Mouse (Mus musculus) CD4-positive, CD25-positive, alpha-beta regulatory T cell, adult 4 months (primary cell): ENCODE data around the gene Fbxl17. TPM values are rescaled to one million over a fixed set of nuclear protein-coding genes. Genes with fewer than 3 reads are reported as not detected.

Experiments
- ATAC-seq: one replicate; pipeline ENCODE4 v1.8.0; 2017
- polyA plus RNA-seq, 2 experiments: library from polyadenylated mRNA; unstranded; fragments of 100-300 nt; shearing (Covaris generic); gene quantifications; one replicate each; pipeline ENCODE4 v1.2.1; 2017

Fbxl17 gene
- polyA plus RNA-seq, 2 experiments from 2014 or later = 5.0 to 11.7 TPM

DNA sequence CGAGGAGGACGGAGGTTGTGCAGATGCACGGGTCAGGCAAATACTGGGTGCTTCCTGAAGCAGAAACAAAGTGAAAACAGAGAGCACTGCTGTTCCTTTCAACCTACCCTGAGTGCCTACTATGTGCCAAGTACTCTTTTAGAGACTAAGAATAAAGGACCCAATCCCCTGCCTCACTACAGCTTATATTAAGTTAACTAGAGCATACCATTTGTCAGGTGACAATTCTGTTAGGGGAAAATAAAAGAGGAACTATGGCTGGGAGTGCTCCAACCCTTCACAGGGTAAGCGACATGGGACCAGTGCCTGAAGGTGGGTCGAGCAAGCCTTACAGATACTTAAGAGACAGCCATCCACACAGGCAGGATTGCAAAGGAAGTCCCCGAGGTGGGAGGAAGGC is 407.0 kb downstream of the Fbxl17 start:
- ATAC-seq = no peak

DNA sequence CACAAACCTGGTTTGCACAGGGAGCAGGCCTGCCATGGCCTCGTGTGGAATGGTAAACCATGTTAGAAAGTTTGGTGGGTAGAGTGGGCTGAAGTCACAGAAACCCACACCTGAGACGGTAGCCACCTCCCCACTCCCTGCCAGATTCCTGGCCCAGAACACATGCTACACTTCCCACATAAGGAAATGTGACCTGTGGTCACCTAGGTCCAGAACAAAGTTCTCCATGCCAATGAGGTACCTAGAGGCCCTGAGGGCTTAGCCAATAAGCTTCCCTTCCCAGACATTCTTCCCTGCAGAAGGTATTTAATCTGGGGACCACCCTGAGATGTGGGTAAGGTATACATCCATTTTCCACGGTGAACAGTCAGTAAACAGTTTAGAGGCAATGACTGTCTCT is 409.7 kb downstream of the Fbxl17 start:
- ATAC-seq = no peak

DNA sequence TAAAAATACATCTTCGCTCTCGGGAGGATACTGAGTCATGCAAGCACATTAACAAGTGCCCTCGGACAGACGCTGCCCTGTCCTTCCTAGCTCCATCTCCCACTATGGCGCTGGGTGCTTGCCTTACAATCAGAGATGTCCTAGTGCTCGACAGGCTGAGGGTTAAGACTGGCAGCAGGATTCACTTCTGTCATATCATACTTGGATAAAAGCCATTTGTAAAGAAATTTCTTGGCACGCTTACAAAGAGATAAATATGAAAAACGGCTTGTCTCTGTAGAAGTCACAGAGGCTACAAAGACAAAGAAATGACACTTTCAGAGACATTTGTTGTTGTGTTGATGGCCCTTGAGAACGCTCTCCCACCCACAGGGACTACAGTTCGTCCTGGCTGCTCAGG is 412.6 kb downstream of the Fbxl17 start:
- no peak for ATAC-seq

DNA sequence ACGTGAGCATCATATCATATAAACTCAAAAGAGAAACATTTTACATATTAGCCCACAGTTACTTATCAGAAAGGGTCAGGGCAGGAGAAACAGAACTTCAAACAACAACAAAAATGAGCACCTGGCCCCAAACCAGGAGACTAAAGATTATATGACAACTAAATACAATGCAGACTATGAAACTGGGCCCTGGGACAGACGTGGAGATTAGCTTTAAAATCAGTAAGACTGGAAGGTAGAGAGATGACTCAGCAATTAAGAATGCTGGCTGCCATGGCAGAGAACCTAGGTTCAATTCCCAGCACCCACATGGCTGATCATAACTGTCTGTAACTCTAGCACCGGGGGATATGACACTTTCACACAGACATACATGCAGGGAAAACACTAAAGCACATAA is 413.3 kb downstream of the Fbxl17 start:
- ATAC-seq = no peak

DNA sequence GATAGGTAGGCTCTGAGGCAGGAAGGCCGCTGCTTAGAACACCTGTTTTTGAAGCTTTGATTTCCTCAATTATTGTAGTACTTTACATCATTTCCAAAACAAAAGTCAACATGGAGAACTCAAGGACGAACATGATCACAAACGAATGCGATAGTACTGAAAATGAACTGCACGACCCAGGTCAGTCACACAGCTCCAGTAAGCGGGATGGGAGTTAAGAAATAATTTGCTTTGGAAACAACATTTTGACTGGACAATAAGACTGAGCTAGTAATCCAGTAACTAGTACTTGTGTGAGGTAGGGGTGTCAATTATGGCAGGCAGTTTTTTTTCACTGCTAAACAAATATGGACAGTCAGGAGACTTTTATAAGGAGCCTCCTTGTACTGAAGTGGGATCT is 414.6 kb downstream of the Fbxl17 start:
- no peak for ATAC-seq

DNA sequence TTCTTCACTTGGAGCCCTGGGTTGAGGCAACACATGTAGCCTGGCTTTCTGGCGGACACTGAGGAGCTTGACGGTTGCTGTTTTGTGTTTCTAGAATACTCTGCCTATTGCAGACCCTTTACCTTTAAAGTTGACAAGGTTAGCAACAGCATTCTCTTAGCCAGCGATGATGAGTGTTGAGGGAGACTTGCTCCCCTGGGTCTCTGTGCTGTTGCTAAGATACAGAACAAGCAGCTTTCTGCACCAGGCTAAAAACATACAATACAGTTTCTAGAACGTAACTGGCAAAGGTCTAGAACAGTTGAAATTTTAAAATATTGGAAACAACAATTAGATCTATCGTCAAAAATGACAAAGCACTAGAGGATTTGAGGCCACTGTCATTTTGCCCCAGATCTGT is 420.7 kb downstream of the Fbxl17 start:
- ATAC-seq = no peak

DNA sequence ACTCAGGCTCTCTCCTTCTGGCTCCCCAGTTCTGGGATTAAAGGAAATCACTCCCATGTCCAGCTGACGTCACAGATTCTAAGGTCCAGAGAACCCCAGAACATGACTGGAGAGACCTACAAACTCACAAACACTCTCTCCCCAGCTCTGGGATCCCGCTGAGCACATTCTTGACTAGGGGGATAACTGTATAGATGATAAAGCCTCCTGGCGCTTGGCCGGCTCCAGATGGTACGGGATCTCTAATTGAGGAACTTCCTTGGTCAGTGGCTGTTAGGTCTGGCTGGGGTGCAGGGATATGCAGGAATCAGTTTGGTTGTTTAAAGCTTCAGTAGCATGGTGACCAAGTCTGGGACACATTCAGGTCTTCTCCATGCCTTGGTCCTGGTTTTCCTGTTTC is 422.3 kb downstream of the Fbxl17 start:
- no peak for ATAC-seq

DNA sequence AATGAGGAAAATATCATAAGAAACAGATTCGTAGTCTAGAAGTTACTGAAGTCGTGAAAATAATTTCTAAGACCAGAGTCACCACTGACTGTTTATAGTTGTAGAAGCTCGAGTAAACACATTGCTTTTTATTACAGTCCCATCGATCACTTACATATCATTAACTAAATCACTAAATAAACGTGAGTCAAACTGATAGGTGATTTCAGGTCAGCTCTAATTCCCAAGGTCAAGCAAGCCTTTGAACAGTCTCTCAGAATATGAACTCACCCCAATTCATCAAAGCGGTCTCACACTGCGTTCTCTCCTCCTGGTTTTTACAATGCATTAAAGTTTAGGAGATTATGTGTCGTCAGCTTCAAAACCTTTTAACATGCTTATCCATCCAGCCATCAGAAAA is 423.2 kb downstream of the Fbxl17 start:
- no peak for ATAC-seq

DNA sequence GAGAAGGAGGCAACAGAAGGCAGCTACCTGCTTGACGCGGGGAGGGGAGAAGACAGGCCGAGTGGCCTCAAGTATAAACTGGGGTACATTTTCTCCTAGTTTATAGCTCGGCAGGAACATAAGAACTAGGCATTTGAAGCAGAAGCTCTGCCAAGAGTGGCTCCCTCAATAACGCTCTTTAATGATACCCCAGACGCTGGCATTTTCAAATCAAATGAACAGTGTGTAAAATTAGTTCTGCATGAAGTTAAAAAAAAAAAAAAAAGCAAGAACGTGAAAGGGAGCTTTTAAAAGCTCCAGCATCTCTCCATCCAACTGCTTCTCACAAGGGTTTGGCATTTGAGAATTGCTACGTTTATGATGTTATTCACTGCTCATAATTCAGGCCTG is 423.8 kb downstream of the Fbxl17 start:
- ATAC-seq = no peak

DNA sequence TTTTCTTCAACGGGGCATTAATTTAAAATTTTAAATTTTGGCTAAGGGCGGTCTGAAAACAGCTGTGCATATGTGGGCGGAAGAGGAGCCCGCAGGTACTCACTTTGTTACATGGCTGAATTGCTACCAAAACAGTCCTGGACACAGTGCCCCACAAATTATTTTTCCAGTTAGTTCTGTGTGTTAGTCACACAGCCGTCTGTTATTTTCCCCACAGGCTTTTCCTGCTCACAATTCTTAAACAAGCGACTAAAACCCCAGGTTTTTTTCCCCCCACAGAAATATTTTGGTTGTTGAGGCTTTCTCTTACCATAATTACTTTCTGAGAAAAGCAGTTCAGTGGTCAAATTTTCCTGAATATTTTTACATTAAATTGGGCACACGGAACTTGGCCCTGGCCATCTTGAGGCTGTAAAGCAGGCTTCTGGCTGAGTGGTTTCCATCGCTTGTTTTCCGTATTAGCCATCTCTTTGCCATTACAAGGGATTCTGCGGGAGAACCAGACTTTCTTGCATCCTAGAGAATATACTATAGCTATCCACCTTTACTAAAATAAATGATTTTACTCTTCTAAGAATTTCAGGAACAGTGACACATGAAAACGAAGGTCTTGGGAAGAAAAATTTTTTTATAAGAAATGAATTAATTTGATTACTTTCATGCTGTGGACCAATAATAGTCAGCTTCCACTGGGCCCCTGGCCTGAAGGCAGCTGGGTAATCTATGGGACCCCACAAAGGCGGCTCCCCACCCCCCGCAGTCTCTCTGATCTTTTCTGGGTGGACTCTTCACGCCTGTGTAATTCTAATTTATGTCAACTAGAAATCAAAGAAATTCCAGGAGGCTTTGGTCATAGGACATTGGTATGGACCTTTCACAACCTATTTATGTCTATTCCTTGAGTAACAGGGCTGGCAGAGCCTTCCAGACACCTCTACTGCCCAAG is 424.5 kb downstream of the Fbxl17 start:
- no peak for ATAC-seq

DNA sequence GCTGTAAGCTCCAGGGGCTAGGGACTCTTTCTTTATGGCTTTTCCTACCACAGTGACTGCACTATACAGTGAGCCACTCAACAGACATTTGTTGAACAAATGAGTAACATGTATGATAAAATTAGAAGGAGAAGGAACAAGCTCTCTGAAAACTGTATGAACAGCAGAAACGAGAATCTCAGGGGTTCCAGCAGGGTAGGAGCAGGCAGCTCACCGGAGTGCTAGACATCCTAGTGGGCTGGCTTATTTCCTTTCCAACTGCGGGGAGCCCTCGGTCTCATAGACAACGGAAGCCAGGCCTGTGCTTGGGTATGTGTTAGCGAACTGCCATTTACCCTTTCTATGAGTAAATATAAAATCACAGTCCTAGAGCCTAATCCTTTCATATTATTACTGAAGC is 426.5 kb downstream of the Fbxl17 start:
- no peak for ATAC-seq

DNA sequence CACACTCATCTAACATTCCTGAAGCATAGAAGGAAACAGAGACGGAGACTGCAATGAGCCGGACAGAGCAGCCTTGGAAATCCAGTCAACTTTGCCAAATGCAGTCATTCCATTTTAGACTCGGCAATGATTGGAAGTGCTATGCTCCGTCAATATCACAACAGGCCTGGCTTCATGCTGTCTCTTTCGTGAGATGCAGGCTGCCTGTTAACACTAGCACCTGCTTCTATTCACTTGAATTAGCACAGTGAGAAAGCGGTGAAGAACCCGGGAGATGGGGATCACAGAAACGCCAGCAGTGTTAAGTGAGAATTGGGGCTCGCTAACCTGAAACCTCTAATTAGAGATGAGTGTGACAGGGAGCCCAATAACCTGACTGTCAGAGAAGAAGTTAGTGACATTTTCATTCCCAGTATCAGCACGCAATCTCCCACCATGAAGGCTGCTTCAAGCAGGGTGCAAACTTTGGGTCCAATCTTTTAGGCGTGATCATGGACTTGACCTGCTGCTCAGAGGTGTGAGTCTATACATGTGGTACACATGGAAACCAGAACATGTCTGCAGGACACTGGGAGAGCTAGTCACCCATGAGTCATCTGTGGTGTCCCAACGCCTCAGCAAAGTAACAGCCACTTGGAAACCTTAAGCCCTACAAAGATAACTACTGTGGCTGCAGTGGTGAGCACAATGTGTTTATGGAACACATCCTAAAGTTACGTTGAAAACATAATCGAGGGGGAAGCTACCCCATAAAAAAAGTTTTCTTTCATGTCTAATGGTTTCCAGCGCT is 428.5 kb downstream of the Fbxl17 start:
- ATAC-seq = no peak

DNA sequence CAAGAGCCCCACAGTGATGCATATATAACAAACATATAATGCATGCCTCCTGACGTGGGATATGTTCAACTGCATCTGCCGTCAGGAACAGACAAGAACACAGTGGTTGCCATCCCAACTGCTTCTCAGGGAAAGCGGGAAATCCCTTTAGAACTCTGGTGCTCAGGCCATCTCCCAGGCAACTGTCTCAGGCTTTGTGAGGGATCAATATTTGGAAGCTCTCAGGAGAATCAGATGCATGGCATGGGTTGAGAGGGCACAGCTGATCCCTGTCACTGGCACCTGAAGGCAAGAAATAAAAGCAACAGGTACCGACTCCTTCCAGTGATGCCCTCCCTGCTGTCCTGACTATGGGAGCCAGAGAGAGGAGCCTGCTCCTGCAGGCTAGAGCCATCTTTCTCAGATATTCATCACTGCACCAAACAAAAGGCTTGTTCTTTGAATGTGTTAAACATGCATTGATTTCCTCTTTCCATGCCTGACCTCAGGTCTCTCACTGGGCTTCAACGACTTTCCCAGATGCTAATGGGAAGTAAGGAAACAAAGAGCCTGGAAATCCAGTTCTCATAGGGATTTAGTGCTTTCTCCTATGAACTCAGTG is 429.6 kb downstream of the Fbxl17 start:
- ATAC-seq = no peak

DNA sequence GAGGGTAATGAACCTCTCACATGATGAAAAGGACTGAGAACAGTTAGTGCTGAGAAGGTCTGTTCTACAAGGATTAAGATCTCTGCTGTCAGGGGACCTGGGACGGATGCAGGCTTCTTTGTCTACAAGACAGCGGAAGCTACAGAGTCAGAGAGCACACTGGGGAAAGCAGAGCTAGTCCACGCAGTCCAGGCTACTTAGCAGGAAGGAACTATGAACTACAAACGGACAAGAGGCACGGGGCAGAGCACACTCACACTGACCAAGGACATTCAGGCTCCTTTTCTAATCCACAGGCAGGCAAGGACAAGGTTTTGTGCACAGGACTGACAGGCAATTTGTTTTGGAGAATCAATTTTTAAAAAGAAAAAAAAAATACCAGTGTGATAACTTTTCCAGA is 437.0 kb downstream of the Fbxl17 start:
- ATAC-seq = no peak

DNA sequence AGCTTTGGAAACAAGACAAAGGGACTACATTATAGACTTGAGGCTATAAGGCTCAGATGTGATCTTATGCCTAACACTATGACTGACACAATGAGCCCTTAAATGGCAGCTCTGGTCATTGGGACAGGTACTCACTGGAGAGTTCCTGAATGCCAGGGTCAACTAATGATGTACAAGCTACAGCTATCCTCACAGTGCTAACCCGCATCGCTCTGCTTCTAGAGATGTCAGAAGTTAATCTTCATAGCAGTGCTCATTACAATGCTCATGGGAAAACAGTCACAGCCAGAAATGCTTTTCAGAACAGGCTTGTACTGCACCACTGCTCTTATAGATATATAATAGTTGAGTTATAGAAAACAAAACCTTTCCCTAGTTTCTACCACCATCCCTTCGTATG is 438.0 kb downstream of the Fbxl17 start:
- no peak for ATAC-seq

DNA sequence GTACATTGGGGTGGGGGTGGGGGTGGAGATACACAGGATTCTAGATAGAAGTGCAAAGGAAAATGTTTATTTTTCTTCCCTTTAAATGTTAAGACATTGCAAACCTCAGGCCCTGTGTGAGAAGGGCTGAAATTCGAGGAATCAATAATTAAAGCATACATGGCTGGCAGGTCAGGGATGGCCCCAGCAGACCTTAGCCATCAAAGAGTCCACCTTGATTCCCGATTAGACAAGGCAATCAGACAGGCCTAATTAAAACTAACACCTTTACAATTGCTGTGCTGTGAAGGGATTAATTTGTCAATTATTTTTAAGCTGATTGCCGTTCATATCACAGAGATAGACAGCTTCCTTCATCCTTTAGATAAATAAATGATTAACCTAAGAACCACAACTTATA is 439.0 kb downstream of the Fbxl17 start:
- ATAC-seq = no peak

DNA sequence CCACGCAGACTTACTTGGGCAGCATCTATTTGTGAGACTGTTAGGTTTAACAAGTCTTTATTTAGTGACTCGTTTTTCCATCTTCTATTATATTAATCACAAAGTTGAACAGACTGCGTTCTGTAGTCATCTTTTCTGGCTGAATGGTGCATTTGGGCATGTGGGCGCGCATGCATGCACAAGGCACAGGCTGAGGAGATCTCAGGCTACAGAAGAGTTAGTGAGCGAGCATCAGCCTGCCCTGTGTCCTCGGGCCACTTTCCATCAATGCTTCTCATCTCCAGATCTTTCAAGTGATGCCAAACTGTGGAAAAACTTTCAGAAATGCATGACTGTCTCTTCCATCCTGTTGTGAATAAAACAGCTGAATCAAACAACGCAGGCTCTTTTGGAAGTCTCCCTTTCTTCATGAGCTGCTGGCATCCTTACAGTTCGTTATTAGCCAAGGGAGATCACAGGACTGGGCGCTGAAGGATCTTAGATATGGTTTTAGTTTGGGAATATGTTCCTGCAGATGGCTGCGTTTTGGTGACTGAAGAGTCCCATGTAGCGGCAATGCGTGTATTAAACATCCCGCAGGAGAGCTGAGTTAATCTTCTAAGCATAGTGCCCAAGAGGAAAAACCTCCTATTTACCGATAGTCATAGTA is 442.0 kb downstream of the Fbxl17 start:
- no peak for ATAC-seq

DNA sequence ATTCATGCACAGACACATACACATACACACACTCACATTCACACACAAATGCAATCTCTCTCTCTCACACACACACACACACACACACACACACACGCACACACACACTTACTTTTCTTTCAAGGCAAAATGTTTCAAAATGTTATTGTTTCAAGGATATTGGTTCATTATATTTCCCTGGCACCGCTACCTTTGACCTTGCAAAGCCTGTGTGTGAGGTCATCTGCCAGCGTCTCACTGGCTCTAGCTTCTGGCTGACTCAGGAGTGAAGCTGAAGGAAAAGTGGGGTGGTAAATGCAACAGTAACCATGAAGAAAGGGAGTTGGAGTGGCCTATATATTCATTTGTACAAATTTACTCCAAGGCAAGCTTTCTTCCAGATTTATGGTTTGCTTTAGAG is 442.8 kb downstream of the Fbxl17 start:
- no peak for ATAC-seq

DNA sequence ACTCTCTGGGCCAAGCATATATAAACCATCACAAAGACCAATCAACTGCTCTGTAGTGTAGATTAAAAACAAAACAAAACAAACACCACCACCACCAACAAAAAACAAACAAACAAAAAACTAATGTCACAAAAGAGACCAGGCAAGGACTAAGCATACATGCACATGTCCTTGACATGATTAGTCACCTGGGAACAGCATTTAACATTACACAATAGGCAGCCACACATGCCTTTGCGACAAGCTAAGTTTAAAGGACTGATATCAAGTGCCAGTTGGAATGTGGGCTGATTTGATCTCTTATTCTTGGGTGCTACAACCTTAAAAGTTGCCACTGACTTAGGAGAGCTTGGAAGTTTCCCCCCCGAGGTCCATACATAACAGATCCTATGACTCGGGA is 446.5 kb downstream of the Fbxl17 start:
- ATAC-seq = no peak

DNA sequence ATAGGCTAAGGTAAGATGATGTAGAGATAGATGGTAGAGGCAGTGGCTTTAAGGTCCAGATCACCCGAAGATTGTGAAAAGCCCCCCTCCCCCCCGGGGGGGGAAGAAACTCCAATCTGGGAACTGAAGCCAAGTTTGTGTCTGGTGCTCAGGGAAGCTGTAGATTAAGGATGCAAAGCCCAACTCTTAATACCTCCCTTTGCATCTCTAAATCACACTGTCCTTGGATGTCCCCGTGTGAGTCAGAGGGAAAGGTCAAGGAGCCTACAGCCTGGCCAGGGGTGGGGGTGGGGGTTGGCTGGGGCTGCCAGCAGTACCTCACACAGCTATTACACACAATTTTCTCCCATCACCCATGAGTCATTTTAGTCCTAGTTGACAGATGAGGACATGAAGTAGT is 453.4 kb downstream of the Fbxl17 start:
- no peak for ATAC-seq

DNA sequence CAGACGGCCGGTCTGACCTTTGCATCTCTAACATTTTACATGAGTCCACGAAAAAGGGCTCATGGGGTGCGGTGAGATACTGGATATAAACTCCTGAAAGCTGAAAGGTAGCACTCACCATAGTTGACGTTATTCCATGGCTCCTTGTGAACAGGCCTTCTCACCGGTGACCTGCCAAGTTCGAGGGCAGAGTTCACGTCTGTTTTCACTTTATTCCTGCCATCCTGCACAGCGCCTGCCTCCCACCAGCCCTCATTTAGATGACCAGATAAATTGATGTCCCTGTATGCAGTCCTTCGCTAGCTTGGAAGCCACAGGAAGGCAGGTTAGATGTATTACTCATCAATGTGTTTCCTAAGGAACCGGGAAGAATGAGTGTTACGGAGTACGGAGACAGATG is 454.5 kb downstream of the Fbxl17 start:
- ATAC-seq = no peak

DNA sequence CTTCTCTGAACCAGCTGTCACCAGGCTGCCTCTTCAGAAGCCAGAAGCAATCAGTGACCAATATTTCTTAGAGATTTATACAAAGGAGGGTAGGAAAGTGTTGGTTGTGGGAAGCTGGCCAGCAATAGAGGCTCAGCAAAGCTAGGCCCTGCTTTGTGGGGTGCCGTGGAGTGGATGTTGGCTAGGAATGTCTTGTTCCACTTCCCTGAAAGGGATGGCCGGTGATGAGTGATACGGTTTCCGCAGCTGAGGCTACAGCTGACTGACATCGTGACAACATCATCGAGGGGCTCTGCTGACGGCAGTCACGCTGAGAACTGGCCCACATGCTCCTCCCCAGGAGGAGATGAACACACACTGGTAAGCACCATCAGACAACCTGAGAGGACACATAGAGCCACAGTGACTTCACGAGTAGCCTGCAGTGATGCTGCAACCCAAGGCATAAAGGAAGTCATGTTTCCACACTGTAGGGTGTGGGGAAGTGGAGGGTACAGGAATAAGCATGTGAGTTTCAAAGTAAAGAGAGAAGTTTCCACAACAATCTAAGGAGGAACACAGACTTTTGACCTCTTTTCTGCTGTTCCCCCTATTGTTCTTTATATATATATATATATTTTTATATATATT is 456.7 kb downstream of the Fbxl17 start:
- ATAC-seq = no peak

DNA sequence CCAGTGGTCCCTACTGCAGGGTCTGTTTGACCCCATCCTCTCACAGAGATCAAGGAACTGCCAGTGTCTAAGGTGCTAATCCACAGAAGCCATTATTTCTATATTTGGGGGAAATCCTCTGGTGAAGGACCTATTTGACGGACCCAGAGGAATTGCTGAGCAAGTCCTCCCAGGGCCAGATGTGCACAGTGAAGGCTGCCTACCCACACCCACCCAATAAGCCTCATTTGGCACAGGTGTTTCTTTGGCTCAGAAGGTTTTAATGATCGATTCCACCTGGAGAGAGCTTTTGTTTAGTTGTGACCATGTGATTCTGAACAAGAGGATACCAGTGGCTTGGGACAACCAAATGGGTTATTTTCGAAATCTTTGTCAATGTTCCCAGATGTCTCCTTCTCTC is 462.3 kb downstream of the Fbxl17 start:
- ATAC-seq = no peak
